Mouse (Mus musculus): Measurements from ENCODE around the gene Chp2. TPM values are rescaled to one million over a fixed set of nuclear protein-coding genes. Genes with fewer than 3 reads are reported as not detected.

Gene Chp2
- polyA plus RNA-seq, 1 experiment from 2014 or later: 0.23 TPM

DNA sequence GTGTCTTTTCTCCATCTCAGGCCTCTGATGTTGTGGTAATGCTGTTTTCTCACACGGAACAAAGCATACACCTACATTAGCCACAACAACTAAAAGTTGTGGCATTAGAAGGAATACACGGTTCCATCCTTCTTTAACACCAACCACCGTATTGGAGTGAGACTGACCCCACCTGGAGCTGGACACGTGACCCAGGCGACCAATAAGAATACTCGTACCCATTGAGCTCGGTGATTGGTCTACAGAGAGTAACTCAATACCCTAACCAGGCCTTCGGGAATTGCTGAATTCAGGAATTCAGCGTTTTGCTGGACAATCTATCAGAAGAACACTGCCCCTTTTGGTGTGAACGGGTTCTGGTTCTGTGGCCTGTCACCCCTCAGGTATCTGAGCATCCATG lies 28.2 kb upstream of the Chp2 start:
- no peaks in the 10 kb centered on the region for H3K36me3 ChIP-seq (ENCODE audit: control insufficient read depth, insufficient read depth, low read length)
- H3K4me2 ChIP-seq (ENCODE audit: low read length): no peak overlapping the region
- H3K4me3 ChIP-seq (ENCODE audit: control insufficient read depth in 1 of 2, insufficient read depth in 1 of 2, low read depth in 1 of 2, low read length in 2 of 2): no peak overlapping the region
- no peak for ATAC-seq (ENCODE audit: insufficient number of reproducible peaks, insufficient read depth, low FRiP score, low read depth)
- WGBS: 61% methylated on average over 10 of the region's 10 CpGs
- no peaks in the 10 kb centered on the region for H3K4me1 ChIP-seq (ENCODE audit: control insufficient read depth in 2 of 2, insufficient read depth in 2 of 2, low read length in 2 of 2)
- no peak overlapping the region for H3K27ac ChIP-seq (replicated peaks in 1 of 2; ENCODE audit: control insufficient read depth in 1 of 2, insufficient read depth in 1 of 2, low read depth in 2 of 2, low read length in 2 of 2)
- H3K27me3 ChIP-seq (ENCODE audit: control insufficient read depth, insufficient read depth, low read length): no peaks in the 10 kb centered on the region
- H3K9me3 ChIP-seq (ENCODE audit: control insufficient read depth, low read length): 0 out of 2 replicates have a peak, but pooled peaks cover 4% of the 10 kb centered on the region
- H3K9ac ChIP-seq (ENCODE audit: low read length): no peak overlapping the region

GRCm38 (mm10) chr7:122193919-122194318 lies 25.4 kb upstream of the Chp2 start:
- Histone ChIP-seq H3K36me3 (ENCODE audit: control insufficient read depth, insufficient read depth, low read length) (no peaks in the 10 kb centered on the region), H3K4me1 (ENCODE audit: control insufficient read depth in 2 of 2, insufficient read depth in 2 of 2, low read length in 2 of 2) (no peaks in the 10 kb centered on the region), H3K4me3 (ENCODE audit: control insufficient read depth in 1 of 2, insufficient read depth in 1 of 2, low read depth in 1 of 2, low read length in 2 of 2) (no peak overlapping the region), H3K4me2 (ENCODE audit: low read length) (no peak overlapping the region), H3K9ac (ENCODE audit: low read length) (no peak overlapping the region), H3K9me3 (ENCODE audit: control insufficient read depth, low read length) (0 out of 2 replicates have a peak, but pooled peaks cover 4% of the 10 kb centered on the region), H3K27me3 (ENCODE audit: control insufficient read depth, insufficient read depth, low read length) (no peaks in the 10 kb centered on the region), H3K27ac (replicated peaks in 1 of 2; ENCODE audit: control insufficient read depth in 1 of 2, insufficient read depth in 1 of 2, low read depth in 2 of 2, low read length in 2 of 2) (no peak overlapping the region)
- ATAC-seq (ENCODE audit: insufficient number of reproducible peaks, insufficient read depth, low FRiP score, low read depth): no peak

DNA sequence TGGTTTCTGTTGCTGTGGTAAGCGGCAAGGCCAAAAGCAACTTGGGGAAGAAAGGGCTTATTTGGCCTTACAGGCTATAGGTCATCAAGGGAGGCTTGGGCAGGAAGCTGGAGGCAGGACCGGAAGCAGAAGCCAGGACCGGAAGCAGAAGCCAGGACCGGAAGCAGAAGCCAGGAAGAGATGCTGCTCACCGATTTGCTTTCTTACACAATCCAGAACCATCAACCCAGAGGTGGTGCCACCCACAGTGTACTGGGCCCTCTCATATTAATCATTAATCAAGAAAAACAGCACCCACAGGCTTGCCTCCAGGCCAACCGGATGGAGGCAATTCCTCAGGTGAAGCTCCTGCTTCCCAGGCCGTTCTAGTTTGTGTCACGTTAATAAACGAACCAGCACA lies 22.5 kb upstream of the Chp2 start:
- 75% methylated on average over 9 of the region's 9 CpGs for WGBS
- H3K27me3 ChIP-seq (ENCODE audit: control insufficient read depth, insufficient read depth, low read length): no peaks in the 10 kb centered on the region
- H3K4me2 ChIP-seq (ENCODE audit: low read length): no peak overlapping the region
- H3K4me3 ChIP-seq (ENCODE audit: control insufficient read depth in 1 of 2, insufficient read depth in 1 of 2, low read depth in 1 of 2, low read length in 2 of 2): no peak overlapping the region
- H3K27ac ChIP-seq (replicated peaks in 1 of 2; ENCODE audit: control insufficient read depth in 1 of 2, insufficient read depth in 1 of 2, low read depth in 2 of 2, low read length in 2 of 2): no peak overlapping the region
- H3K36me3 ChIP-seq (ENCODE audit: control insufficient read depth, insufficient read depth, low read length): no peaks in the 10 kb centered on the region
- H3K4me1 ChIP-seq (ENCODE audit: control insufficient read depth in 2 of 2, insufficient read depth in 2 of 2, low read length in 2 of 2): no peaks in the 10 kb centered on the region; a peak in 1 of 4 replicates
- no peak for ATAC-seq (ENCODE audit: insufficient number of reproducible peaks, insufficient read depth, low FRiP score, low read depth)
- 0 out of 2 replicates have a peak, but pooled peaks cover 4% of the 10 kb centered on the region for H3K9me3 ChIP-seq (ENCODE audit: control insufficient read depth, low read length)
- H3K9ac ChIP-seq (ENCODE audit: low read length): no peak overlapping the region

GRCm38 (mm10) chr7:122197306-122197705 lies 22.0 kb upstream of the Chp2 start:
- Histone ChIP-seq H3K4me3 (ENCODE audit: control insufficient read depth in 1 of 2, insufficient read depth in 1 of 2, low read depth in 1 of 2, low read length in 2 of 2) (no peak overlapping the region), H3K27ac (replicated peaks in 1 of 2; ENCODE audit: control insufficient read depth in 1 of 2, insufficient read depth in 1 of 2, low read depth in 2 of 2, low read length in 2 of 2) (no peak overlapping the region), H3K9ac (ENCODE audit: low read length) (no peak overlapping the region), H3K9me3 (ENCODE audit: control insufficient read depth, low read length) (0 out of 2 replicates have a peak, but pooled peaks cover 4% of the 10 kb centered on the region), H3K4me1 (ENCODE audit: control insufficient read depth in 2 of 2, insufficient read depth in 2 of 2, low read length in 2 of 2) (no peaks in the 10 kb centered on the region; a peak in 1 of 4 replicates), H3K4me2 (ENCODE audit: low read length) (no peak overlapping the region), H3K27me3 (ENCODE audit: control insufficient read depth, insufficient read depth, low read length) (no peaks in the 10 kb centered on the region), H3K36me3 (ENCODE audit: control insufficient read depth, insufficient read depth, low read length) (no peaks in the 10 kb centered on the region)
- 35% methylated on average over 4 of the region's 4 CpGs for WGBS
- no peak for ATAC-seq (ENCODE audit: insufficient number of reproducible peaks, insufficient read depth, low FRiP score, low read depth)

- H3K27me3 ChIP-seq (ENCODE audit: control insufficient read depth, insufficient read depth, low read length): no peaks in the 10 kb centered on the region
- H3K9ac ChIP-seq (ENCODE audit: low read length): no peak overlapping the region
- H3K9me3 ChIP-seq (ENCODE audit: control insufficient read depth, low read length): no peaks in the 10 kb centered on the region
- H3K27ac ChIP-seq (replicated peaks in 1 of 2; ENCODE audit: control insufficient read depth in 1 of 2, insufficient read depth in 1 of 2, low read depth in 2 of 2, low read length in 2 of 2): no peak overlapping the region
- no peaks in the 10 kb centered on the region; a peak in 2 of 4 replicates for H3K4me1 ChIP-seq (ENCODE audit: control insufficient read depth in 2 of 2, insufficient read depth in 2 of 2, low read length in 2 of 2)
- no peaks in the 10 kb centered on the region for H3K36me3 ChIP-seq (ENCODE audit: control insufficient read depth, insufficient read depth, low read length)
- no peak overlapping the region for H3K4me3 ChIP-seq (ENCODE audit: control insufficient read depth in 1 of 2, insufficient read depth in 1 of 2, low read depth in 1 of 2, low read length in 2 of 2)
- 19% methylated on average over 5 of the region's 5 CpGs for WGBS
- ATAC-seq (ENCODE audit: insufficient number of reproducible peaks, insufficient read depth, low FRiP score, low read depth): no peak
- H3K4me2 ChIP-seq (ENCODE audit: low read length): no peak overlapping the region
These were observed 20.0 kb upstream of the Chp2 start for GRCm38 (mm10) chr7:122199296-122199695.

DNA sequence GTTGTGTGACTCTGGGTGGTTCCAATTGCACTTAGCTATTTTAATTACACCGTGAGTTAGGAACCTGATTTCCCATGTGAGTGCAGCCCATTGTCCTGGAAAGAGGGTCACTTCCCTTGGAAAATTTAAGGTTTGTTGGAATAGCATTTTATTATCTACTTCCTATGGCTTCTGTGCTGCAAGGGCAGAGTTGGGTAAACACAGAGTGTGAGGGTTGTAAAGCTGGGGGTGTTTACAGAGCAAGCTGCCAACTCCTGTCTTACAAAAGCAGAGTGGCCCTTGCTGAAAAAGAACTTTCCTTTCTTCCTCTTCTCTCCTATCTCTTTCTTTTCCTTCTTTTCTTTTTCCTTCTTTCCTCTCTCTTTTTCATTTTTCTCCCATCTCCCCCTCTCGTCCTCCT lies 15.4 kb upstream of the Chp2 start:
- H3K27me3 ChIP-seq (ENCODE audit: control insufficient read depth, insufficient read depth, low read length): no peaks in the 10 kb centered on the region
- no peak overlapping the region for H3K9ac ChIP-seq (ENCODE audit: low read length)
- H3K4me2 ChIP-seq (ENCODE audit: low read length): no peak overlapping the region
- peak overlapping the region; percentile 57 to 81; a peak in 3 of 4 replicates for H3K27ac ChIP-seq (replicated peaks in 1 of 2; ENCODE audit: control insufficient read depth in 1 of 2, insufficient read depth in 1 of 2, low read depth in 2 of 2, low read length in 2 of 2)
- H3K4me3 ChIP-seq (ENCODE audit: control insufficient read depth in 1 of 2, insufficient read depth in 1 of 2, low read depth in 1 of 2, low read length in 2 of 2): no peak overlapping the region
- H3K9me3 ChIP-seq (ENCODE audit: control insufficient read depth, low read length): no peaks in the 10 kb centered on the region
- no peaks in the 10 kb centered on the region for H3K36me3 ChIP-seq (ENCODE audit: control insufficient read depth, insufficient read depth, low read length)
- H3K4me1 ChIP-seq (ENCODE audit: control insufficient read depth in 2 of 2, insufficient read depth in 2 of 2, low read length in 2 of 2): peaks cover 0 to 2% of the 10 kb centered on the region in 2 experiments; a peak in 2 of 4 replicates
- 45% methylated on average over 2 of the region's 2 CpGs for WGBS
- no peak for ATAC-seq (ENCODE audit: insufficient number of reproducible peaks, insufficient read depth, low FRiP score, low read depth)

DNA sequence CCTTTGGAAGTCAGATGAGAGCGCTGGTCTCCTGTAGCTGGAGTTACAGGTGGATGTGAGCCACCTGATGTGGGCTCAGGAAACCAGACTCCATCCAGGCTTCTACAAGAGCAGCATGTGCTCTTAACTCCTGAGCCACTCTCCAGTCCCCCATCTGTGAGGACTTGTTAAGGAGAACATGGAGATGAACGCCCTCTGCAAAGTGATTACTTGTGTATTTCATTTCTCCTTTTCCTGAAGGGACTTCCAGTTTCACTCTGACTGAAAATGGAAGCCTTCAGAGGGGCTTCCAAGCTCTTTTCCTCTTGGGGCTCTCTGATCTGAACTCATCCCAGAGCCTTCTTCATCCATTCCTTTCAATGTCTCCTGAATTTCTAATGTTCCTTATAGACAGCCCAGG lies 13.2 kb upstream of the Chp2 start:
- Histone ChIP-seq H3K4me1 (ENCODE audit: control insufficient read depth in 2 of 2, insufficient read depth in 2 of 2, low read length in 2 of 2) (peaks cover 0 to 2% of the 10 kb centered on the region in 2 experiments; a peak in 1 of 4 replicates), H3K9me3 (ENCODE audit: control insufficient read depth, low read length) (no peaks in the 10 kb centered on the region), H3K4me2 (ENCODE audit: low read length) (no peak overlapping the region), H3K27me3 (ENCODE audit: control insufficient read depth, insufficient read depth, low read length) (no peaks in the 10 kb centered on the region), H3K27ac (replicated peaks in 1 of 2; ENCODE audit: control insufficient read depth in 1 of 2, insufficient read depth in 1 of 2, low read depth in 2 of 2, low read length in 2 of 2) (no peak overlapping the region), H3K4me3 (ENCODE audit: control insufficient read depth in 1 of 2, insufficient read depth in 1 of 2, low read depth in 1 of 2, low read length in 2 of 2) (no peak overlapping the region), H3K9ac (ENCODE audit: low read length) (no peak overlapping the region), H3K36me3 (ENCODE audit: control insufficient read depth, insufficient read depth, low read length) (no peaks in the 10 kb centered on the region)
- WGBS: 63% methylated on average over 2 of the region's 2 CpGs
- ATAC-seq (ENCODE audit: insufficient number of reproducible peaks, insufficient read depth, low FRiP score, low read depth): no peak

DNA sequence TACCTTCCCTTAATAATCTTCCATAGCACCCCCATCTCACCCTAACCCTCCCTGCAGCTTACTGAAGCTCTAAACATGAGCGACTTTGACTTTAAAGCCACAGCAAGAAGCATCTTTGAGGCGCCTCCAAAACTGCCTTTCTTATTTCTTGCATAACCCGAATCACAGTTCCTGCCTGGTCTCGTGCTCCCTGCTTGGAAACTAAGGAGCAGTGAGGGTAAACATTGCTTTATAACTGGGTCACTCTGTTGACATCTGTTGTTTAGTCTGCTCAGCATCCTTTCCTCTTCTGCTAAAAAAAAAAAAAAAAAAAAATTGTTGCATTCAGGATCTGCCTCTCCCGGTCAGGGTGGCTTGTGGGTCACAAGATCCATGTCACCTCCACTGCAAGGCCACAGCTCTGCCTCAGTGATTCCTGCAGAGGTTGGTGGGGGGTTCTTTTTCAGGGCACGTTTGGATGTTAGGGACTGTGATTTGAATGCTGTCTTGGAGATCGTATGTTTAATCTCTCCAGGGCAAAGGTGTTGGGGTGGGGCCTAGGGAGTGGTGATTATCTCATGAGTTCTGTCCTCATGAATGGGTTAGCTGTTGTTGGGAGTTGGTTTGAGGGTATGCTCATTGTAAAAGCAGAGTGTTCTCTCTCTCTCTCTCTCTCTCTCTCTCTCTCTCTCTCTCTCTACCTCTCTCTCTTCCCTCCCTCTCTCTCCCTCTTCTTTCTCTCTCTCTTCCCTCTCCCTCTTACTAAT lies 10.8 kb upstream of the Chp2 start:
- Histone ChIP-seq H3K4me2 (ENCODE audit: low read length) (no peak overlapping the region), H3K27me3 (ENCODE audit: control insufficient read depth, insufficient read depth, low read length) (no peaks in the 10 kb centered on the region), H3K9ac (ENCODE audit: low read length) (no peak overlapping the region), H3K36me3 (ENCODE audit: control insufficient read depth, insufficient read depth, low read length) (no peaks in the 10 kb centered on the region), H3K4me1 (ENCODE audit: control insufficient read depth in 2 of 2, insufficient read depth in 2 of 2, low read length in 2 of 2) (peaks cover 0 to 2% of the 10 kb centered on the region in 2 experiments; a peak in 1 of 4 replicates), H3K4me3 (ENCODE audit: control insufficient read depth in 1 of 2, insufficient read depth in 1 of 2, low read depth in 1 of 2, low read length in 2 of 2) (no peak overlapping the region), H3K9me3 (ENCODE audit: control insufficient read depth, low read length) (no peaks in the 10 kb centered on the region), H3K27ac (replicated peaks in 1 of 2; ENCODE audit: control insufficient read depth in 1 of 2, insufficient read depth in 1 of 2, low read depth in 2 of 2, low read length in 2 of 2) (no peak overlapping the region)
- ATAC-seq (ENCODE audit: insufficient number of reproducible peaks, insufficient read depth, low FRiP score, low read depth): no peak
- WGBS: 53% methylated on average over 7 of the region's 7 CpGs
